Mouse (Mus musculus) megakaryocyte, embryonic 14.5 days (primary cell): ENCODE measurements around the gene Atp6v0d1. TPM values are rescaled to one million over a fixed set of nuclear protein-coding genes. Genes with fewer than 3 reads are reported as not detected.
"Not testable (repeated sequence)": the region's sequence is repeated elsewhere in the genome, so short reads cannot be mapped to it uniquely, and the experiment has no call there.

ENCODE experiments used
- H3K27me3 ChIP-seq: replicated peaks from 2 replicates; pipeline ENCODE3; 2012; ENCODE audit warnings: inconsistent platforms
- H3K36me3 ChIP-seq: replicated peaks from 2 replicates; pipeline ENCODE3; 2012; ENCODE audit warnings: low read length, inconsistent platforms, mixed read lengths
- H3K4me1 ChIP-seq: 2 replicates; pipeline ENCODE4 v1.6.1; 2012; ENCODE audit warnings: inconsistent platforms
- H3K4me3 ChIP-seq: replicated peaks from 2 replicates; pipeline ENCODE3; 2012; ENCODE audit warnings: moderate library complexity, mild to moderate bottlenecking, inconsistent platforms
- H3K9me3 ChIP-seq: 2 replicates; pipeline ENCODE4 v1.6.1; 2012; ENCODE audit warnings: inconsistent platforms
- FLI1 ChIP-seq: IDR thresholded peaks from 2 replicates; pipeline ENCODE4 v1.6.1; 2012; ENCODE audit warnings: low read length, inconsistent platforms, mixed read lengths
- GATA1 ChIP-seq: IDR thresholded peaks from 3 replicates; pipeline ENCODE4 v1.6.1; 2012; ENCODE audit warnings: mixed read lengths, low read length, inconsistent platforms, borderline replicate concordance
- polyA plus RNA-seq: library from polyadenylated mRNA; stranded (reverse); fragments of >175 nt; gene quantifications from 2 replicates; pipeline ENCODE4 v1.2.3, GENCODE M21; 2012; ENCODE audit warnings: low replicate concordance; ENCODE audit not compliant: insufficient read depth

Atp6v0d1 gene
- polyA plus RNA-seq, 1 experiment = 57.3 TPM

DNA sequence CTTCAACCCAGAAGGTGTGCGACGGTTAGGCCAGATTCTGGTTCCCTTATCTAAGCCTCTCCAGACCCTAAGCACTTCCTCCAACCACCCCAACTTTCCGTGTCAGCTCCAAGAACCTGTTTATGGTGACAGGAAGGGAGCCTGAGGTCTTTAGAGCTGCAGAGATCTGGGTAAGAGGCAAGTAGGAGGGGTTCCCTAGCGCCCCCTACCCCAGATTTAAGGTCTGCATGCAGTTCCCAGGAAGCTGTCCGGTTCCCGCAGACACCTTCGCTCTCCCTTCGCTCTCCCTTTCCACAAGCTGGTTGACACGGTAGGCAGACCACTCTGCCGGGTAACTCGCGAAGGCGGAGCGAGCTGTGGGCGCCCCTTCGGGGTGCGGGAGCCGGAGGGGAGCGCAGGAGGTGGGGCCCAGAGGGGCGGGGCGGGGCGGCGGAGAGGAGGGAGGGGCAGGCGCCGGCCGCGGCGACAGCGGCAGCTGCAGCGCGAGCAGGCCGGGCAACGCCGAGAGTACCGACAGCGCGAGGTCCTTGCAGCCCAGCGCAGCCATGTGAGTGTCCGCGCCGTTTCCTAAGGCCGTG lies 39.0 kb upstream of the Atp6v0d1 start, which contains the start of gene Ripor1:
Gene Ripor1 (plus strand): TSS at position 452 of the 578 bp plus-strand sequence.
- Histone ChIP-seq H3K4me3 (peak within 1 kb of the TSS; percentile 100), H3K36me3 (no peaks in the 10 kb centered on the region), H3K27me3 (peaks cover 3% of the 10 kb centered on the region), H3K9me3 (no peaks in the 10 kb centered on the region), H3K4me1 (peaks cover 69% of the 10 kb centered on the region)
- TF ChIP-seq GATA1 = peak; percentile 31; the same call in 1 of the 3 replicates
- no peak for TF ChIP-seq FLI1

DNA sequence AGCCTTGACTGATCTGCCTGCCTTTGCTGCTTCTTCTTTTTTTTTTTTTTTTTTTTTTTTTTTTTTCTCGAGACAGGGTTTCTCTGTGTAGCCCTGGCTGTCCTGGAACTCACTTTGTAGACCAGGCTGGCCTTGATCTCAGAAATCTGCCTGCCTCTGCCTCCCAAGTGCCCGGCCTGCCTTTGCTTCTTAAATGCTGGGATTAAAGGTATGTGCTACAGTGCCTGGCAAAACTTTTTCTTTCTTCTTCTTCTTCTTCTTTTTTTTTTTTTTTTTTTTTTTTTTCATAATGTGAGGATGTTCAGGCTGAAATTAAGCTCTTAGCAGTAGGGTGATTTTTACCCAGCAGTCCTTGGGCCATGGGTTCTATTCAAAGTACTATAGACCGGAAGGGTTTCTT lies 36.7 kb upstream of the Atp6v0d1 start:
- H3K4me3 ChIP-seq, H3K9me3 ChIP-seq, H3K27me3 ChIP-seq, H3K36me3 ChIP-seq: not testable (repeated sequence)
- peaks cover 45% of the 10 kb centered on the region for H3K4me1 ChIP-seq

- H3K9me3 ChIP-seq = no peaks in the 10 kb centered on the region
- H3K36me3 ChIP-seq = no peaks in the 10 kb centered on the region
- no peak overlapping the region for H3K4me3 ChIP-seq
- peaks cover 44% of the 10 kb centered on the region for H3K4me1 ChIP-seq
- H3K27me3 ChIP-seq = peaks cover 3% of the 10 kb centered on the region
- TF ChIP-seq FLI1 = no peak
- no peak for TF ChIP-seq GATA1
These were observed 35.5 kb upstream of the Atp6v0d1 start for GRCm38 (mm10) chr8:105601301-105601700.

- no peak overlapping the region for H3K4me3 ChIP-seq
- peaks cover 47% of the 10 kb centered on the region for H3K4me1 ChIP-seq
- H3K36me3 ChIP-seq = no peaks in the 10 kb centered on the region
- H3K9me3 ChIP-seq = no peaks in the 10 kb centered on the region
- H3K27me3 ChIP-seq = peaks cover 14% of the 10 kb centered on the region
- TF ChIP-seq FLI1 (no peak), GATA1 (no peak)
These were observed 32.9 kb upstream of the Atp6v0d1 start for GRCm38 (mm10) chr8:105598777-105599176.

GRCm38 (mm10) chr8:105596362-105597034 lies 30.7 kb upstream of the Atp6v0d1 start:
- no peaks in the 10 kb centered on the region for H3K9me3 ChIP-seq
- peaks cover 36% of the 10 kb centered on the region for H3K4me1 ChIP-seq
- peak overlapping the region; percentile 93 for H3K4me3 ChIP-seq
- H3K27me3 ChIP-seq = peaks cover 12% of the 10 kb centered on the region
- TF ChIP-seq GATA1 (no peak), FLI1 (no peak)
- no peaks in the 10 kb centered on the region for H3K36me3 ChIP-seq

DNA sequence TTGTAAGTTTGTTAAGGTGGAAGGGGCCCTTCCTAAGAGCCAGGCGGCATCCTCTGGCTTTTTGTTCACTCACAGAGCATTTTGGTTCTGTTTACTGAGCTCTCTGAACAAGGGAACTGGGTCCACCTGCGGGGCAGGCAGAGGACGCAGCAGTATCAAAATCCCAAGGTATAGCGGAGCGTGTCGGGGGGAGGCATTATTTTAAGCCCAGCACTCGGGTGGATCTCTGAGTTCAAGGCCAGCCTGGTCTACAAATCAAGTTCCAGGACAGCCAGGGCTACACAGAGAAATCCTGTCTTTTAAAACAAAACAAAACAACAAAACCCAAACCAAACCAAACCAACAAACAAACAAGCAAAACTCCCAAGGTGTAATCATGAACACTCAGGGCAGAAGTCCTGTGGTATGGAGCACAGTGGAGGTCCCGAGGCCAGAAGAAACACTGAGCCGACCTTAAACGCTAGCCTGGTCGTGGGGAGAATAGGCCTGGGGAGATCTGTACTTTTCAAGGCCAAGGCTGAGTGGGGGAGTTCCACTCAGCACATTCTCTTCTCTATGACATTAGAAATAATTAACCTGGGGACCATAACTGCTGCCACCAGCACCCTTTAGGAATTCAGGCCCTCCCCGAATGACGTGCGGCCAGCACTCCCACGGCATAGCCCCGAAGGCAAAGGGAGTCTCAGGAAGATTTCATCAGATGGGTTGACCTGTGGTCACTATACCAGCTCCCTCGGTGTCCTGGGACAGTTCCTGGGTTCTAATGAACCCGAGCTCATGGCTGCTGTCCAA lies 28.8 kb upstream of the Atp6v0d1 start:
- peaks cover 31% of the 10 kb centered on the region for H3K4me1 ChIP-seq
- no peak for TF ChIP-seq FLI1
- no peak for TF ChIP-seq GATA1
- H3K27me3 ChIP-seq = peaks cover 17% of the 10 kb centered on the region
- H3K4me3 ChIP-seq = no peak overlapping the region
- no peaks in the 10 kb centered on the region for H3K9me3 ChIP-seq
- H3K36me3 ChIP-seq = no peaks in the 10 kb centered on the region

- Histone ChIP-seq H3K4me1 (peaks cover 31% of the 10 kb centered on the region), H3K27me3 (peaks cover 17% of the 10 kb centered on the region), H3K36me3 (no peaks in the 10 kb centered on the region), H3K4me3 (no peak overlapping the region), H3K9me3 (peaks cover 7% of the 10 kb centered on the region; the same call in 1 of the 2 replicates)
- no peak for TF ChIP-seq GATA1
- no peak for TF ChIP-seq FLI1
These were observed 28.0 kb upstream of the Atp6v0d1 start for GRCm38 (mm10) chr8:105593859-105594258.

DNA sequence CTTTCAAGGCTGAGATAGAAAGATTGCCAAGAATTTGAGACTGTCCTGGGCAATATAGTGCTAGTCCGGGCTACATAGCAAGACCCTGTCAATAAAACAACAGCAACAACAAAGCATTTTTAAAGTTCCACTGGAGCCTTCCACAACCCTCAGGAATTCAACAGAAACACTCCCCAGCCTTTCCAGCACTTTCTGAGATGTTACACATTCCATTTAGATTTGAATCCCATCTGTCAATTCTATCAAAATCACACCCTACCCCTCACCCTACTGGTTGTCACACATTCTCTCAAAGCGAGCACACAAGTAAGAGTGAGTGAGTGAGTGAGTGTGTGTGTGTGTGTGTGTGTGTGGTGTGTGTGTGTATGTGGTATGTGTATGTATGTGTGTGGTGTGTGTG lies 26.6 kb upstream of the Atp6v0d1 start:
- peaks cover 30% of the 10 kb centered on the region for H3K4me1 ChIP-seq
- peaks cover 7% of the 10 kb centered on the region; the same call in 1 of the 2 replicates for H3K9me3 ChIP-seq
- H3K4me3 ChIP-seq = no peak overlapping the region
- H3K27me3 ChIP-seq = peaks cover 21% of the 10 kb centered on the region
- no peaks in the 10 kb centered on the region for H3K36me3 ChIP-seq
- TF ChIP-seq FLI1 (no peak), GATA1 (no peak)

GRCm38 (mm10) chr8:105579719-105580118 lies 13.9 kb upstream of the Atp6v0d1 start:
- Histone ChIP-seq H3K9me3 (no peaks in the 10 kb centered on the region), H3K4me3 (no peak overlapping the region), H3K4me1 (no peaks in the 10 kb centered on the region), H3K27me3 (peaks cover 12% of the 10 kb centered on the region), H3K36me3 (no peaks in the 10 kb centered on the region)
- TF ChIP-seq FLI1 (no peak), GATA1 (no peak)

- H3K4me3 ChIP-seq = no peak overlapping the region
- H3K9me3 ChIP-seq = no peaks in the 10 kb centered on the region
- H3K4me1 ChIP-seq = peaks cover 12% of the 10 kb centered on the region; the same call in 1 of the 2 replicates
- TF ChIP-seq GATA1 (no peak), FLI1 (no peak)
- H3K27me3 ChIP-seq = peaks cover 9% of the 10 kb centered on the region
- no peaks in the 10 kb centered on the region for H3K36me3 ChIP-seq
These were observed 9.7 kb upstream of the Atp6v0d1 start for GRCm38 (mm10) chr8:105575538-105575937.
